Mouse (Mus musculus) embryonic fibroblast, embryonic 13.5 days (primary cell): ENCODE results near the gene Pelo.

Source experiments
- CTCF ChIP-seq: IDR thresholded peaks from 2 replicates; pipeline ENCODE4 v1.5.1; 2011; ENCODE audit warnings: mild to moderate bottlenecking, control low read depth, low read length, moderate library complexity, borderline replicate concordance; ENCODE audit not compliant: insufficient read depth
- POLR2A ChIP-seq: IDR thresholded peaks from 2 replicates; pipeline ENCODE4 v1.6.1; 2011; ENCODE audit warnings: low read depth, mild to moderate bottlenecking, control low read depth, low read length, moderate library complexity

- TF ChIP-seq CTCF (no peak), POLR2A (no peak)
Measured at GRCm38 (mm10) chr13:115096965-115097364, 7.0 kb upstream of the Pelo start.
